Mouse (Mus musculus) cerebellum, adult 18-20 months (tissue): ENCODE data around the gene Tchp.

ENCODE experiments used
- DNase-seq, 2 experiments: peaks; one replicate each; pipeline ENCODE4 v3.0.0; 2021

Tchp gene

GRCm38 (mm10) chr5:114707265-114708068 is at the start of gene Tchp:
Gene Tchp, plus strand, starts transcription at chr5:114707760.
- peak; percentile 90 to 98 for DNase-seq

GRCm38 (mm10) chr5:114658255-114658654 is 49.3 kb upstream of the Tchp start, which contains the start of gene Trpv4:
Gene Trpv4, minus strand, starts transcription at chr5:114658421.
- no peak for DNase-seq

- DNase-seq, result no peak
These were observed 46.5 kb upstream of the Tchp start for GRCm38 (mm10) chr5:114661029-114661428.

DNA sequence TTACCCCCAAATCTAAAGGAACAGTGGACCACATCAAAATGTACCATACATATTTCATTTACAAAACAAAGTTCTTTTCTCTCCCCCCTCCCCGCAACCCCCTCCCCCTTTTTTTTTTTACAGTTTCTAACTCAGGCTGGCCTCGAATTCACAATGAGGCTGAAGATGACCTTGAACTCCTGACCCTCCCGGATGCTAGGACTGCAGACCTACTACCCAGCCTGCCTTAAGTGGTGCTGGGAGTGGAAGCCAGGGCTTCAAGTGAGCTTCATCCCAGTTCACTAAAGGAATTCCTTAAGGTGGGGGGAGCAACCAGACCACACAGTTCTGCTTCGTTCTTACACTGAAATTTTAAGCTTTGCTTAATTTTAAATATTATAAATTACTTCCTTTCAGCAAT is 43.4 kb upstream of the Tchp start:
- DNase-seq, result no peak

GRCm38 (mm10) chr5:114664750-114665149 is 42.8 kb upstream of the Tchp start:
- no peak for DNase-seq

DNA sequence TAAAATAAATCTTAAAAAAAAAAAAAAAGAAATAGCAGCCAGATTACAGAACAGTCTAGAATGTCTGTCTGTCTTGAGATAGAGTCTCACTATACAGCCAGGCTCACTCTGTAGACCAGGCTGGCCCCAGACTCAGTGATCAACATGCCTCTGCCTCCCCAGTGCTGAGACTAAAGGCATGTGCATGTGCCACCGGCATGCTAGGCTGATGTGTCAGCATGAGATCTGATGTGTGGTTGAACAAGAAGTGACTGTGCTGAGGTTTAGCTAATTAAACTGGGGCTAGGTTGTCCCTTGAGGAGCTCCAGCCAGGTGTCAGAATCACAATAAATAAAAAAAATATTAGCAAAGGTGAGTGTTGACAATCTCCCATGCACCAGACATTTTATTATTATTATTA is 40.9 kb upstream of the Tchp start:
- no peak for DNase-seq

DNA sequence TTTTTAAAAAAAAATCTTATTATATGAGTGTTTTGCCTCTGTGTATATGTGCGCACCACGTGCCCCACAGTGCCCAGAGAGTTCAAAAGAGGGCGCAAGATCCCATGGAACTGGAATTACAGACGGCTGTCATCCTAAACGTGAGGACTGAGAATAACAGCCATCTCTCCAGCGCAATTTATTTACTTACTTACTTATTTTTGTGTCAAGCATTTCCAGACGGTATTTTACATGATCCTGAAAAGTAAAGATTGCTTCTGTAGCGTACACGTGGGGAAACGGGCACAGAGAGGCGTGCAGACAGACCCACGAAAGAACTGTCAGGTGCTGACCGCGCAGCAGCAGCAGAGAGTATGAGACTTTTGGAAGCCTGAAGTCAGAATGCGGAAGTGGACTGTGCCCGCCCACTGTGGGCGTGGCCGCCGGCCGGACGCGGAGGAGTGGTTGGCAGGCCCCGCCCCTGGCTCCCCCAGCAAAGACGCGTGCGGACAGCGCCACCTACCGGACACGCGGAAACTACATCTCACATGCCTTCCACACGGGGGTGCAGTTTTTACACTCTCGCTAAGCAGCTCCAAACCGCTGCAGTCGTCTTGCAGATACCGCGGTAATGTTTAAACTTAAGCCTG is 40.2 kb upstream of the Tchp start:
- peak; percentile 95 to 100 for DNase-seq

- DNase-seq, result no peak
These were observed 38.5 kb upstream of the Tchp start for GRCm38 (mm10) chr5:114669014-114669413.

GRCm38 (mm10) chr5:114673114-114673513 is 34.4 kb upstream of the Tchp start:
- DNase-seq, result no peak

DNA sequence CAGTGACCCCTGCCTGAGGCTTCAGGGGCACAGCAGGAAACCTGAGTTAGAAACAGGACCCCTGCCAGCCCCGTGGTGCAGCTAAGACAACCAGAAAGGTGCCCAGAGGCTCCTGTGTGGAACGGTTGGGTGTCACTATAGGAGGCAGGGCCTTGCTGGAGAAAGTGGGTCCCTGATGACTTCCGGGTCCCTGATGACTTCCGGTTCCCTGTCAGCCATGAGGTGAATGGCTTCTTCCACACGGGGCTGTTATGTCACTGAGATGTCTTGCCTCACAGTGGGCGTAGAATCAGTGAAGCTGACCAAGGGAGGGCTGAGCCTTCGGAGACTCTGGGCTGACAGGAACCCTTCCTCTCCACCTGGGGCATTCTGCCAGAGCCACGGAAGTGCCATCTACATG is 33.0 kb upstream of the Tchp start:
- no peak for DNase-seq

DNA sequence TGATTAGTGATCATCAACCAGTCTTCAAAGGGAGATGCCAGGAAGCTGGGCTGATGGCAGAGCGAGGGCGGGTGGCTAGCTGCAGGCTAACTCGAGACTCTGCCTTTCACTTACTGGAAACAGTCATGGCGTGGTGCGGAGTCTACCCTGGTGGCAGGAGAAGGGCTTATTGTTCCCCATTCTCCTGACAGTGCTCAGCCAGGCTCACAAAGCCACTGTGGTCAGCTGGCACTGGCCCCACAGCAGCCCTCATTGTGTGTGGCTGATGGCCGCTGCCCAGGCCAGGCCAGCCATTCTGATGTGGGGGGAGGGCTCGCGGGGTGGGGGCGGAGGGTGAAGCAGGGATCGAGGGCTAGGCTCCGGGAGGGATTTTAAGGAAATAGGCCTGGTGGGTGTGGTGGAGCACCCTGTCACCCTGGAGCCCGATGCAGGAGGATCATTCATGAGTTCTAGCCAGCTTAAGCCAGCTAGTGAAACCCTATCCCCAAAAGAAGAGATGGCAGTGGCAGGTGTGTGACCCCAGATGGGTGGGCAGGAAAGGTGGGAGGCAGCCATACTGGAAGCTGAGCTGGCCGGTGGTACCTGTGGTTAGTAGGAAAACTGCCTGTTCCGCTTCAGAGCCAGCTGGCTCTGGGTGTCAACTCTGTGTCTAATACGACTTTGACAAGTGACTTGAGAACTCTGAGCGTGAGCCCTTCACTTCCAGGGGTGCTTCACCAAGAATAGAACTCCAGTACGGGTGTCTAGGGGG is 27.5 kb upstream of the Tchp start:
- no peak for DNase-seq

DNA sequence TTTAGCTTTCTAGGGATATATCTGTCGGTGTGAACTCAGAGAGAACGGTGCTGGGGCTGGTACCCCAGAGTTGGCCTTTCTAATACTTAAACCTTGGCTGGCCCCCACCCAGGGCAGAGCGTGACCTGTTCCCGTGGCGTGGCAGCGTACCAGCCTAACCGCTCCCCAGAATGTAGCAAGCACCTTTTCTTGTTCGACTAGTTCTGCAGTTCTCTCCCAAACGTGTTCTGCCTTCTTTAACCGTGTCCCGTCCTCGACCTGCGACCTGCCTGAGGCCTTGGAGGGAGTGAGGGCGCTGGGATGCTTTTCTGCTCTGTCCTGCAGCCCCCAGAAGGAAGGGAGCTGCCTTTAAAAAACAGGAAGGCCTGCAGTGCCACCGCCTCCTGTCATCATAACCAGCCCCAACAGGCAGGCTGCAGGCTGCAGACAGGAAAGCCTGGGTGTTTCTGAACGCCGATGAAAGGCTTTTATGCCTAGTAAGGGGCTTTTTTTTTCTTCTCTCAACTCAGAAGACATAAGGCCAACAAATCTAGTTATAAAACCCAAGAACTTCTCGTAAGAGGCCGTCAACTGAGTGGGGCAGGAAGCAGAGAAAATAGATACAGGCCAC is 26.8 kb upstream of the Tchp start:
- DNase-seq, result no peak

GRCm38 (mm10) chr5:114681717-114682116 is 25.8 kb upstream of the Tchp start:
- peak; percentile 74 to 84 for DNase-seq

DNA sequence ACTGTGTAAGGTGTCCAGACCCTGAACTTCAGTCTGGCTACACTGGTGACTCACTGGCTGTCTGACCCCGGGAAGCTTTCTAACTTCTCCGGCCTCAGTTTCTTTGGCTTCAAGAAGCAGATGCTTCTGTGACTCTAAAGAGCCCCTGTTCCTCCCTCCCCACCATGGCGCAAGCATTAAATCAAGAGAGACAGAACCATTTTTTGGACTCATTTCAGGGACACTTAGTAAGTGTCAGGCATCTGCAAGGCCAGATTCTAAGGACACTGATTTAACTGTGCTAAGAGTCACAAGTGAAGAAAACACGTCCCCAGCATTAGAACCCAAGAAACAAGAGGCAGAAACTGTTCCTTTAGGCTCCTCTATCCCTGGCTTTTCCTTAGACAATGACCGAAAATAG is 21.6 kb upstream of the Tchp start:
- no peak for DNase-seq

- no peak for DNase-seq
These were observed 20.8 kb upstream of the Tchp start for GRCm38 (mm10) chr5:114686726-114687210.

DNA sequence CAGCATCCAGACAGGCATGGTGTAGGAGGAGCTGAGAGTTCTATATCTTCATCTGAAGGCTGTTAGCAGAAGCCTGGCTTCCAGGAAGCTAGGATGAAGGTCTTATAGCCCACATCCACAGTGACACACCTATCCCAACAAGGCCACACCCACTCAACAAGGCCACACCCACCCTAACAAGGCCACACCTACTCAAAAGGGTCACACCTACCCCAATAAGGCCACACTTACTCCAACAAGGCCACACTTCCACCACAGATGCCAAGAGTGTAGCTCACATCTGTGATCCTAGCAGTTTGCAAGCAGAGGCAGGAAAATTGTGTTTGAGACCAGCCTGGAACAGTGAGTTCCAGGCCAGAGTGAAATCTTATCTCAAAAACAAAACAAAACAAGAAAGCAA is 19.7 kb upstream of the Tchp start:
- DNase-seq, result no peak

DNA sequence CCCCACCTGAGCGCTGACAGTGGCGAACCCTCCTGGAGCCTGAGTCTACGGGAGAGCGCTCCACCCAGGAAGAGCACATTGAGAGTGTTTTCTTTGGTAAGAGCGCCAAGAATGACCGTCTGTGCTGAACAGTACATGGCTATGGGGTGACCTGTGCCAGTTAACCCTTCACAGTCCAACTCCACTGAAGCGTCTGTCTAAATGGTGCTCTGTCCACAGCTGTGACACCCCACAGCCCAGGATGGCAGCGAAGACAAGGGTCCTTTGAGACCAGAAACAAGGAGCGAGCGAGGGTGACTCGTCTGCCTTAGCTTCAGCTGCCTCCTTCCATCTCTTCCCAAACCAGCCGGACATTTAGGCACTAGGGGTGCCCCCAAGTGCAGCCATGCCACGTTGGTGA is 18.9 kb upstream of the Tchp start:
- DNase-seq, result no peak

DNA sequence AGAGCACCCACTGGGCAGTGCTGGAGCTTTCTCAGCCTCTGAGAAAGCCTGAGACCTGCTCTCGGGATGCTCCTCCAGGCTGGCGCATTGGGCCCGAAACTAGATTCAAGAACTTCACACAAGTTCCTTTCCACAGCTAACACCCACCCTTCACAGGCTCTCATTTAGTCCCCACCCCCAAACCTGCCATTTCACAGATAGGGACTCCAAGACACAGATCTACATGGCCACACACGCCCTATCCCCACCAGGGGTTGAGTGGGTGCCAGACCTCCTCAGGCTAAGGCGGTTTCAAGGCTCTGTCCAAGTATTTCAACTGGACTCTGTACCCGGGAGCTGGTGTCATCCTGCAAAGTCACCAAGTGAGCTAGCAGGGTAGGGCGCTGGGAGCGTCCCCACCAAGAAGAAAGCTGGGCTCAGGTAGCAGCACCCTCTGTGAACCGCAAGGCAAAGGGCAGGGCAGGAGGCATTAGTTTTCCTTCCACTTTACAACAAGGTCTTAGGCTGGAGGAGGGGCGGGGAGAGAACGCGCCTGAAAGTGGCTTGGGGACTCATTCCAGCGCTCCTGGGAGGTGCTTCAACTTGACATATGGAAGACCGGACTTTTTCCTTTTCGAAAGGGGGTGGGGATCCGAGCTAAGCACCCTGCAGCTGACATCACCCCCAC is 17.7 kb upstream of the Tchp start:
- DNase-seq, result no peak

DNA sequence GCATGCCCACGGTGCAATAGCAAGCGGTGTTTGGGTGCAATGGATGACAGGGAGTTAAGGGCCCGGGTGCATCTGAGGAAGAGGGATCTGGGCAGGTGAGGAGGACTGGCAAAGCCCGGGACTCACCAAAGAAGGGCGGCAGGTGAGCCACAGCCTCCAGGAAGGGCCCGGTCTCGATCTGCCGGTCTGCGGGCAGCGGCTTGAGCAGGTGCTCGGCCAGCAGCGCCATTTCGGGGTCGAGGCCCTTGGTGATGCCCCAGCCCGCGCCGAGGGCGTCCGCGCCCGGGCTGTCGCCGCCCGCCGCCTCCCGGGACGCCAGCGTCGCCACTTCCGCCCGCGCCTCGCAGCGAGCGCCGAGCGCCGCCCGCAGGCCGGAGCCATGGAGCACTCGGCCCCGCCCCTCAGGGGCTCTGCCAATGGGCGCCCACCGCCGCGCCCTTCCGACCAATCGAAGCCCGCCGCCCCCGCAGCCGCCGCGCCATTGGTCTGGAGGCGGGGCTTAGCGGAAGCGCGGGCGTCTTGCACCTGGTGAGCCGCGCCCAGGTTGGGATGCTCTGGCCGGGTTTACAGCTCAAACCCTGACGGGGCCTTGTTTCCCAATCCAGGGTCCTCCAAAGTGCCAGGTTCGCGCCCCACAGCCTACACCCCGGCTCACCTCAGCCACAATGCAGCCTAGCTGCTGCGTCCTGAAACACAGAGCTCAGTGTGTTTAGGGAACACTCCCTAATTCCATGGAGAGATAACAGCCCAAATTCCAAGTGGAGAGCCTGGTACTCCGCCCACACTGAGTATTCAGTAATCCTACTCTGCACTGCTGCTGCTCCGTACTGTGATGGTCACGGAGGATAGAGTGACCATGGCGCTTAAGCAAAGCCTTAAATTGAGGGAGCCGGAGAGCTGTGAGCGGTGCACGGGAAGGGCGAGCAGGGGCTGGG is 16.7 kb upstream of the Tchp start, which contains the start of gene Gltp:
Gene Gltp, minus strand, starts transcription at position 352 of the 935 bp plus-strand sequence.
- DNase-seq, result peak; percentile 95 to 98

DNA sequence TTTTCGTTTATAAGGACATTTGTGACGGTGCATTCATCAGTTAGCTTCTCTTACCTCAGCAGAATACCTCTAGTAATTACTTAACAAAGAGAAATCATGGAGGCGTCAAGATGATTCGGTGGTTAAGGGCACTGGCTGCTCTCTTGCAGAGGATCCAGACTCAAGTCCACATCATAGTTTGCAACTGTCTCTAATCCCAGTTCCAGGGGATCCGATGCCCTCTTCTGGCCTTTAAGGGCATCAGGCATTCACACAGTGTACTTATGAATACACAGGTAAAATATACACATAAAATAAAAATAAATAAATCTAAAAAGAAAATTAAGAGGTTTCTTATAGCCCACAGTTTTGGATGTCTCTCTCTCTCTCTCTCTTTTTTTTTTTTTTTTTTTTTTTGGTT is 11.8 kb upstream of the Tchp start:
- DNase-seq, result no peak

DNA sequence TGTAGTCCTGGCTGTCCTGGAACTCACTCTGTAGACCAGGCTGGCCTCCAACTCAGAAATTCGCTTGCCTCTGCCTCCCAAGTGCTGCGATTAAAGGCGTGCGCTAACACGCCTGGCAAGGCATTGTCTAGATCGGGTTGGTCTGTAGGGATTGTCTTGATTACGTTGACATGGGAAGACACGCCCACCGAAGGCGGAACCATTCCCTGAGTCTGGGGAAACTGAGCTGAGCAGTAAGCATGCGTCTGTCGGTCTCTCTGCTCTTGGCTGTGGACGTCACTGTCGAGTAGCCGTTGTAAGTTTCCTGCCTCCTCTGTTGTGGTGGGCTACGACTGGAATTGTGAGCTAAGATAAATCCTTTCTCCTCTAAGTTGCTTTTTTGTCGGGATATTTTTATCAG is 10.6 kb upstream of the Tchp start:
- DNase-seq, result no peak
